Mouse (Mus musculus) megakaryocyte, embryonic 14.5 days (primary cell): ENCODE measurements at regions not wholly inside any gene's neighbourhood (a gene's known extent, or its start where the extent isn't known, plus 50 kb on each side); places are given as distances from the start of the nearest gene placed in this dataset.

Experiments
- FLI1 ChIP-seq: IDR thresholded peaks from 2 replicates; pipeline ENCODE4 v1.6.1; 2012; ENCODE audit warnings: low read length, inconsistent platforms, mixed read lengths
- GATA1 ChIP-seq: IDR thresholded peaks from 3 replicates; pipeline ENCODE4 v1.6.1; 2012; ENCODE audit warnings: mixed read lengths, low read length, inconsistent platforms, borderline replicate concordance

GRCm38 (mm10) chr11:65364910-65365309, 95.1 kb upstream of the Myocd start:
- TF ChIP-seq GATA1 = no peak
- no peak for TF ChIP-seq FLI1
